Mouse (Mus musculus): ENCODE measurements around the gene Gpc2. TPM values are rescaled to one million over a fixed set of nuclear protein-coding genes. Genes with fewer than 3 reads are reported as not detected.
A peak's percentile ranks its signal among the peaks of the same experiment; 100 is the strongest.

Gene Gpc2
- 36.5 and 54.3 TPM in 2 replicates for polyA plus RNA-seq (2016; fragmentation: Nextera tagmentation; extraction: Ambion mirVana)

GRCm38 (mm10) chr5:138279585-138280424 is at the start of gene Gpc2, which contains the start of the genes Gm43720 and Stag3:
Gene Gpc2, minus strand, starts transcription at chr5:138280005.
Gene Gm43720, minus strand, starts transcription at chr5:138279958.
Gene Stag3, plus strand, starts transcription at chr5:138280240.
- Histone ChIP-seq H3K36me3 (peaks cover 39% of the 10 kb centered on the region), H3K4me3 (peak within 1 kb of the TSS; percentile 78), H3K4me1 (peaks cover 46% of the 10 kb centered on the region), H3K27ac (peak within 1 kb of the TSS; percentile 92), H3K9me3 (replicated peaks) (no peaks in the 10 kb centered on the region), H3K27me3 (ENCODE audit: low read depth, poor library complexity, severe bottlenecking) (no peaks in the 10 kb centered on the region)
- under 1% methylated on average over 56 of the region's 56 CpGs for WGBS
- DNase-seq (ENCODE audit: low spot score): peak; percentile 96

- Histone ChIP-seq H3K4me3 (no peak overlapping the region), H3K36me3 (no peaks in the 10 kb centered on the region), H3K27ac (no peak overlapping the region), H3K9me3 (replicated peaks) (no peaks in the 10 kb centered on the region), H3K4me1 (no peaks in the 10 kb centered on the region), H3K27me3 (ENCODE audit: low read depth, poor library complexity, severe bottlenecking) (no peaks in the 10 kb centered on the region)
- DNase-seq (ENCODE audit: low spot score): no peak
- 88% methylated on average over 3 of the region's 3 CpGs for WGBS
Measured at GRCm38 (mm10) chr5:138312795-138313194, 33.0 kb upstream of the Gpc2 start.

GRCm38 (mm10) chr5:138299613-138300012 is 19.8 kb upstream of the Gpc2 start:
- WGBS: 81% methylated on average over 2 of the region's 2 CpGs
- Histone ChIP-seq H3K4me1 (no peaks in the 10 kb centered on the region), H3K27ac (no peak overlapping the region), H3K4me3 (no peak overlapping the region), H3K9me3 (replicated peaks) (no peaks in the 10 kb centered on the region), H3K27me3 (ENCODE audit: low read depth, poor library complexity, severe bottlenecking) (no peaks in the 10 kb centered on the region), H3K36me3 (no peaks in the 10 kb centered on the region)
- DNase-seq (ENCODE audit: low spot score): no peak

GRCm38 (mm10) chr5:138294158-138294557 is 14.4 kb upstream of the Gpc2 start:
- Histone ChIP-seq H3K4me1 (no peaks in the 10 kb centered on the region), H3K9me3 (replicated peaks) (no peaks in the 10 kb centered on the region), H3K4me3 (no peak overlapping the region), H3K27ac (no peak overlapping the region), H3K36me3 (no peaks in the 10 kb centered on the region), H3K27me3 (ENCODE audit: low read depth, poor library complexity, severe bottlenecking) (no peaks in the 10 kb centered on the region)
- DNase-seq (ENCODE audit: low spot score): no peak

DNA sequence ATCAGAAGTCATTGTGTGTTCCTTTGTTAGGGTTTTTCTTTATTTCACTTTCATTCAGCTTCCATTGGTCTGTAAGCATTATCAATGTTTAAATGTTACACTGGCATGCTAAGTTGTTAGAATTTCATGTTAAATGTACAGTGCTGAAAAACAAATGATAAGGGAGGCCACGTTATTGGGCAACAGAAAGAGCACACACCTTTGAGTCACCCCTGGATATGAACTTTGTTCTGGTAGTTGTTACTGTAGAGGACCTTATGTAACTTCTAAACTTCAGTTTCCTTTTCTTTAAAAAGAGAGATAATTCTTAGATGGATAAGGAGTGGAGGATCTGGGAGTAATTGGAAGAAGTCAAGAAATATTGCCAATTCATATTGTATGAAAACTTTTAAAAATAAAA is 11.8 kb upstream of the Gpc2 start:
- no peaks in the 10 kb centered on the region for H3K4me1 ChIP-seq
- no peak overlapping the region for H3K4me3 ChIP-seq
- DNase-seq (ENCODE audit: low spot score): no peak
- no peaks in the 10 kb centered on the region for H3K27me3 ChIP-seq (ENCODE audit: low read depth, poor library complexity, severe bottlenecking)
- H3K9me3 ChIP-seq (replicated peaks): no peaks in the 10 kb centered on the region
- no peak overlapping the region for H3K27ac ChIP-seq
- 76% methylated on average over 1 of the region's 1 CpGs for WGBS
- no peaks in the 10 kb centered on the region for H3K36me3 ChIP-seq

GRCm38 (mm10) chr5:138287861-138288260 is 8.1 kb upstream of the Gpc2 start:
- H3K36me3 ChIP-seq: no peaks in the 10 kb centered on the region
- H3K27me3 ChIP-seq (ENCODE audit: low read depth, poor library complexity, severe bottlenecking): no peaks in the 10 kb centered on the region
- no peaks in the 10 kb centered on the region for H3K4me1 ChIP-seq
- 80% methylated on average over 3 of the region's 3 CpGs for WGBS
- no peak overlapping the region for H3K27ac ChIP-seq
- H3K4me3 ChIP-seq: no peak overlapping the region
- H3K9me3 ChIP-seq (replicated peaks): no peaks in the 10 kb centered on the region
- no peak for DNase-seq (ENCODE audit: low spot score)

DNA sequence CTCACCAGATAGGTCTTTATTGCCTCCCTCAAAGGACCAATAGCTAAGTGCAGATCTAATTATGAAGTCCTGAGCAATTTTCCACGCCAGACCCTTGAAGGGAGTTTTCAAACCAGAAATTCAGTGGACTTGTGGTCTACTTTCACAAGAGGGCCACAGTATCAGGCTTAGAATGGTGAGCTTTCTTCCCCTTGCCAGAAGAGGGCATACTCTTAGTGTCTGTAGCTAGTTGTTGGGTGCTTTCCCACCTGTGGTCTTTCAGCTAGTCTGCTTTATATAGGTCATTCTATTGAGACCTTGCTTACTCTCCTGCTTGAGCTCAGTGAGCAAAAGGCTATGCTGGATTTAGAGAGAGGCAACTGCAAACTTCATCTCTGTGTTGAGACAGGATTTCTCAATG is 3.7 kb upstream of the Gpc2 start:
- no peak for DNase-seq (ENCODE audit: low spot score)
- 49% methylated on average over 1 of the region's 1 CpGs for WGBS
- no peak overlapping the region for H3K27ac ChIP-seq
- no peak overlapping the region for H3K4me3 ChIP-seq
- no peaks in the 10 kb centered on the region for H3K9me3 ChIP-seq (replicated peaks)
- no peaks in the 10 kb centered on the region for H3K27me3 ChIP-seq (ENCODE audit: low read depth, poor library complexity, severe bottlenecking)
- peaks cover 10% of the 10 kb centered on the region for H3K4me1 ChIP-seq
- H3K36me3 ChIP-seq: peaks cover 1% of the 10 kb centered on the region

DNA sequence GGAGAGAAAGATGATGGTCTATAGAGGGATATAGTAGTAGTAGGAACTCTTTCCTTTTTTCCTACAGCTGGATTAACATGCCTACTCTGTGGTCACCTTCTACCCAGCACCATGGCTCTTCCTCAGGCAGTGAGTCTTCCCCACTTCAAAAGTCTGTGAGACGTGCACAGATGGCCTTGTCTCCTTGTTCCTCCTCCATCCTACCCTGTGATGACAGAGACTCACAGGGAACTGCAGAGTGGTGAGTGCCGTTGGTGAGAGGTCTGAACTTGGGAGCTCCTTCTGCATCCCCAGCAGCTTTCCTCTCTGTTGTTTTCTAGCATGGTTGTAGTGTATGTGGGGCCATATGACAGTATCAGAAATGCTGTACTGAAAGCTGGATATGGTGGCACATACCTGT is 2.0 kb upstream of the Gpc2 start:
- WGBS: 85% methylated on average over 2 of the region's 2 CpGs
- no peaks in the 10 kb centered on the region for H3K27me3 ChIP-seq (ENCODE audit: low read depth, poor library complexity, severe bottlenecking)
- H3K27ac ChIP-seq: no peak overlapping the region
- DNase-seq (ENCODE audit: low spot score): no peak
- peaks cover 26% of the 10 kb centered on the region for H3K4me1 ChIP-seq
- H3K4me3 ChIP-seq: no peak overlapping the region
- no peaks in the 10 kb centered on the region for H3K9me3 ChIP-seq (replicated peaks)
- H3K36me3 ChIP-seq: peaks cover 19% of the 10 kb centered on the region

- no peaks in the 10 kb centered on the region for H3K27me3 ChIP-seq (ENCODE audit: low read depth, poor library complexity, severe bottlenecking)
- no peak overlapping the region for H3K27ac ChIP-seq
- WGBS: 88% methylated on average over 15 of the region's 15 CpGs
- DNase-seq (ENCODE audit: low spot score): no peak
- peaks cover 29% of the 10 kb centered on the region for H3K36me3 ChIP-seq
- H3K4me1 ChIP-seq: peaks cover 36% of the 10 kb centered on the region
- H3K9me3 ChIP-seq (replicated peaks): no peaks in the 10 kb centered on the region
- no peak overlapping the region for H3K4me3 ChIP-seq
Measured at GRCm38 (mm10) chr5:138280829-138281228, 1.0 kb upstream of the Gpc2 start.

GRCm38 (mm10) chr5:138280425-138280768 is 592 bp upstream of the Gpc2 start:
- H3K9me3 ChIP-seq (replicated peaks): no peaks in the 10 kb centered on the region
- H3K27ac ChIP-seq: peak overlapping the region; percentile 92
- H3K4me3 ChIP-seq: peak overlapping the region; percentile 78
- peaks cover 40% of the 10 kb centered on the region for H3K4me1 ChIP-seq
- WGBS: 22% methylated on average over 26 of the region's 26 CpGs
- no peak for DNase-seq (ENCODE audit: low spot score)
- no peaks in the 10 kb centered on the region for H3K27me3 ChIP-seq (ENCODE audit: low read depth, poor library complexity, severe bottlenecking)
- H3K36me3 ChIP-seq: peaks cover 33% of the 10 kb centered on the region

GRCm38 (mm10) chr5:138277994-138278393 is 1.8 kb downstream of the Gpc2 start:
- Histone ChIP-seq H3K27ac (no peak overlapping the region), H3K4me1 (peaks cover 51% of the 10 kb centered on the region), H3K27me3 (ENCODE audit: low read depth, poor library complexity, severe bottlenecking) (no peaks in the 10 kb centered on the region; the same call in 1 of the 2 replicates), H3K36me3 (peaks cover 50% of the 10 kb centered on the region), H3K9me3 (replicated peaks) (no peaks in the 10 kb centered on the region), H3K4me3 (peak overlapping the region; percentile 78)
- no peak for DNase-seq (ENCODE audit: low spot score)
- 84% methylated on average over 7 of the region's 7 CpGs for WGBS

- H3K36me3 ChIP-seq: peaks cover 50% of the 10 kb centered on the region
- H3K4me3 ChIP-seq: peak overlapping the region; percentile 38
- DNase-seq (ENCODE audit: low spot score): peak; percentile 41
- H3K4me1 ChIP-seq: peaks cover 69% of the 10 kb centered on the region
- 25% methylated on average over 41 of the region's 41 CpGs for WGBS
- peak overlapping the region; percentile 17; the same call in 1 of the 2 replicates for H3K27ac ChIP-seq
- H3K27me3 ChIP-seq (ENCODE audit: low read depth, poor library complexity, severe bottlenecking): peaks cover 4% of the 10 kb centered on the region; the same call in 1 of the 2 replicates
- H3K9me3 ChIP-seq (replicated peaks): no peaks in the 10 kb centered on the region
Measured at GRCm38 (mm10) chr5:138275216-138276050, 4.4 kb downstream of the Gpc2 start.

GRCm38 (mm10) chr5:138274186-138274585 is 5.6 kb downstream of the Gpc2 start:
- Histone ChIP-seq H3K27me3 (ENCODE audit: low read depth, poor library complexity, severe bottlenecking) (peaks cover 4% of the 10 kb centered on the region; the same call in 1 of the 2 replicates), H3K27ac (no peak overlapping the region), H3K4me3 (no peak overlapping the region), H3K4me1 (peaks cover 66% of the 10 kb centered on the region), H3K36me3 (peaks cover 50% of the 10 kb centered on the region), H3K9me3 (replicated peaks) (no peaks in the 10 kb centered on the region)
- no peak for DNase-seq (ENCODE audit: low spot score)
- 79% methylated on average over 8 of the region's 8 CpGs for WGBS

Data from limb, embryonic 10.5 days (tissue).